Mouse (Mus musculus) urinary bladder, postnatal 10 days (tissue): Measurements from ENCODE around the gene Pla2g10.
A peak's percentile ranks its signal among the peaks of the same experiment; 100 is the strongest.
"Not testable (repeated sequence)": the region's sequence is repeated elsewhere in the genome, so short reads cannot be mapped to it uniquely, and the experiment has no call there.

Experiments
- DNase-seq: peaks from one replicate; pipeline ENCODE4 v3.0.0; 2022; ENCODE audit warnings: low spot score

The Pla2g10 gene

GRCm38 (mm10) chr16:13729428-13729827 lies 1.4 kb downstream of the Pla2g10 start:
- no peak for DNase-seq

GRCm38 (mm10) chr16:13727811-13728335 lies 2.9 kb downstream of the Pla2g10 start:
- DNase-seq: no peak

- DNase-seq: no peak
These were observed 7.8 kb downstream of the Pla2g10 start for GRCm38 (mm10) chr16:13722937-13723336.

- DNase-seq: no peak
These were observed 13.8 kb downstream of the Pla2g10 start for GRCm38 (mm10) chr16:13716821-13717553.

- DNase-seq: no peak
These were observed 15.9 kb downstream of the Pla2g10 start for GRCm38 (mm10) chr16:13714910-13715309.

GRCm38 (mm10) chr16:13704676-13705075 lies 26.1 kb downstream of the Pla2g10 start:
- DNase-seq: no peak

GRCm38 (mm10) chr16:13702184-13702583 lies 28.6 kb downstream of the Pla2g10 start:
- no peak for DNase-seq

GRCm38 (mm10) chr16:13698998-13699397 lies 31.8 kb downstream of the Pla2g10 start:
- DNase-seq: no peak

- no peak for DNase-seq
These were observed 52.0 kb downstream of the Pla2g10 start for GRCm38 (mm10) chr16:13678601-13679319.

GRCm38 (mm10) chr16:13674511-13674910 lies 56.3 kb downstream of the Pla2g10 start:
- DNase-seq: no peak

- DNase-seq: no peak
These were observed 57.7 kb downstream of the Pla2g10 start for GRCm38 (mm10) chr16:13673114-13673513.

- DNase-seq: no peak
These were observed 58.3 kb downstream of the Pla2g10 start for GRCm38 (mm10) chr16:13672386-13672898.

- peak; percentile 45 for DNase-seq
These were observed 58.9 kb downstream of the Pla2g10 start, which contains the start of the genes Bfar and 3110001I22Rik for GRCm38 (mm10) chr16:13671685-13672385. Gene Bfar, plus strand, starts transcription at chr16:13671858. Gene 3110001I22Rik, plus strand, starts transcription at chr16:13671929.

- not testable (repeated sequence) for DNase-seq
These were observed 59.9 kb downstream of the Pla2g10 start for GRCm38 (mm10) chr16:13670896-13671295.

- DNase-seq: no peak
These were observed 61.5 kb downstream of the Pla2g10 start for GRCm38 (mm10) chr16:13669282-13669681.

- DNase-seq: no peak
These were observed 62.2 kb downstream of the Pla2g10 start for GRCm38 (mm10) chr16:13668402-13669108.

GRCm38 (mm10) chr16:13667878-13668343 lies 62.9 kb downstream of the Pla2g10 start, which contains the start of gene Parn:
Gene Parn, minus strand, starts transcription at chr16:13668170.
- DNase-seq: peak; percentile 76
